Mouse (Mus musculus): ENCODE data around the gene Tcerg1l.

DNA sequence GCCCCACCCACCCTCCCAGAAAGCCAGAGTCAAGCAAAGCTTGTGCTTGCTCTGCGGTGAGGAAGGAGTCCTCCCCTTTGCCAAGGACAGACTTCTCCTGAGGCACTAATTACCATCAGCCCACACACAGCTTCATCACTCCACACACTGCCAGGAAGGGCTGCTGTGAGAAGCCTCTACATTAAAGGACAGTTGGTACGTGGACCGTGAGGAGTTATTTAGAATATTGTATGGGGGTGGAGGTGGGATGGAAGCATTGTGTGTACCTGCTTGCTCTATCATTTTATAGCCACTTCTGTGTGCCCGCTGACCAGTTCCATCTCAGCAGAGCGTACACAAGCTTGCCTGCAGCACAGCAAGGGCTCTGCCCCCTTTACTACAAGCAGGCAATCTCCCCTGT, 16.0 kb upstream of the Tcerg1l start:
- no peak for TF ChIP-seq CTCF (IDR thresholded peaks at IDR 0.05)
- no peak for TF ChIP-seq EP300 (IDR thresholded peaks at IDR 0.05)

Data from lung, postnatal 0 days (tissue).